Mouse (Mus musculus) hindbrain, embryonic 10.5 days (tissue): ENCODE data around the gene Gabrd. TPM values are rescaled to one million over a fixed set of nuclear protein-coding genes. Genes with fewer than 3 reads are reported as not detected.
A peak's percentile ranks its signal among the peaks of the same experiment; 100 is the strongest.

Experiments
- DNase-seq: peaks from one replicate; pipeline ENCODE4 v3.0.0-alpha.2; 2017; ENCODE audit warnings: low spot score
- H3K27ac ChIP-seq: fragments of 300-500 bp; sonication (generic); 2 replicates; pipeline ENCODE4 v1.5.1; 2016; ENCODE audit warnings: mild to moderate bottlenecking, moderate library complexity
- H3K27me3 ChIP-seq: fragments of 300-500 bp; sonication (generic); 2 replicates; pipeline ENCODE4 v1.6.1; 2016; ENCODE audit warnings: mild to moderate bottlenecking; ENCODE audit not compliant: poor library complexity, insufficient read depth, severe bottlenecking
- H3K36me3 ChIP-seq: fragments of 300-500 bp; sonication (generic); 2 replicates; pipeline ENCODE4 v1.6.1; 2016; ENCODE audit warnings: mild to moderate bottlenecking, moderate library complexity
- H3K4me1 ChIP-seq: fragments of 300-500 bp; sonication (generic); replicated peaks from 2 replicates; pipeline ENCODE4 v1.6.1; 2016; ENCODE audit warnings: mild to moderate bottlenecking
- H3K4me3 ChIP-seq: fragments of 300-500 bp; sonication (generic); 2 replicates; pipeline ENCODE4 v1.5.1; 2016; ENCODE audit warnings: mild to moderate bottlenecking, moderate library complexity
- H3K9me3 ChIP-seq: fragments of 300-500 bp; sonication (generic); 2 replicates; pipeline ENCODE4 v1.6.1; 2016; ENCODE audit warnings: mild to moderate bottlenecking, moderate library complexity
- WGBS: fragments of 180-500 bp; shearing (Covaris S2); methylation state at CpG from one replicate; pipeline ENCODE4 v1.1.7; 2016; 5-methylcytosine and 5-hydroxymethylcytosine counted together
- polyA plus RNA-seq: library from polyadenylated mRNA; unstranded; fragments of >200 nt; fragmentation: Nextera tagmentation; extraction: Ambion mirVana; gene quantifications from 2 replicates; pipeline ENCODE4 v1.2.1, GENCODE M21; 2016

The Gabrd gene
- polyA plus RNA-seq, 1 experiment from 2014 or later, result not detected

- Histone ChIP-seq H3K27me3 (no peaks in the 10 kb centered on the region), H3K4me3 (no peak overlapping the region), H3K27ac (no peak overlapping the region), H3K9me3 (no peaks in the 10 kb centered on the region), H3K36me3 (no peaks in the 10 kb centered on the region), H3K4me1 (peaks cover 23% of the 10 kb centered on the region)
- DNase-seq, result no peak
- 89% methylated on average over 6 of the region's 6 CpGs for WGBS
These were observed 14.2 kb upstream of the Gabrd start for GRCm38 (mm10) chr4:155412124-155412523.

DNA sequence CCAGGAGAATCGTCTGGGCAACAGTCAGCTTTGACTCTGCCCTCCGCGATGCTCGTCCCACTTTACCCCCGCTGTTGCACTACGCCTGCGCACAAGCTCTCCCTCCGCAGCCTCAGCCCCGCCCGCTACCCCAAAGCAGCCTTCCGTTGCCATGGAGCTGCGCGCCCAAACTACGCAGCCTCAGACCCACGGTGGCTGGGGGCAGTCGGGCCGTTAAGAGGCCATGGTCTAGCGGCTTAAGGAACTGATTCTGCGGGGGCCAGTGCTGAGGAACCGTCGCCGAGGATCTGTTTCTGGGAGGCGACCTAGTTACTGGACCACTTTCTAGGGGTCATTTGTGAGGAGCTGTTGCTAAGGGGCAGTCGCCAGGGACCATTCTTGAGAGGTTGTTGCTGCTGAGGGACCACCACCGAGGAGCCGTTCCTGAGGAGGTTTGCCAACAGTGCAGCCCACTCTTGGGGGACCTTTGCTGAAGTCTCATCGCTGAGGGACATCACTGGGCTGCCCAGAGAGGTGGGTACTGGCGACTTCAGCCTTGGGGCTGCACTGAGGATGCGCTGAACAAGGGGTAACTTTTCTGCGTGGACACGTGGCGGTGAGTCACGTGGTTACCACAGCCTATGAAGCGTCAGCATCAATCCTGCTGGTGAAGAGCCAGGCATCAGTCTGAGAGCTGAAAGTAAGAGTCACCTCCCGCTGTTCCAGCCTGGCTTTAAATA is 11.3 kb upstream of the Gabrd start, which contains the start of gene Cfap74:
TSS of gene Cfap74 (plus strand) at position 133 of the 719 bp plus-strand sequence.
- peak; percentile 93 for DNase-seq
- Histone ChIP-seq H3K4me3 (peak within 1 kb of the TSS; percentile 66), H3K27ac (peak within 1 kb of the TSS; percentile 86), H3K27me3 (no peaks in the 10 kb centered on the region), H3K4me1 (peaks cover 23% of the 10 kb centered on the region), H3K36me3 (no peaks in the 10 kb centered on the region), H3K9me3 (no peaks in the 10 kb centered on the region)
- WGBS, result under 1% methylated on average over 35 of the region's 35 CpGs

GRCm38 (mm10) chr4:155408695-155409057 is 10.8 kb upstream of the Gabrd start:
- WGBS, result 3% methylated on average over 8 of the region's 8 CpGs
- no peaks in the 10 kb centered on the region for H3K27me3 ChIP-seq
- H3K27ac ChIP-seq, result peak overlapping the region; percentile 86
- H3K9me3 ChIP-seq, result no peaks in the 10 kb centered on the region
- H3K36me3 ChIP-seq, result no peaks in the 10 kb centered on the region
- H3K4me3 ChIP-seq, result peak overlapping the region; percentile 66
- peaks cover 23% of the 10 kb centered on the region for H3K4me1 ChIP-seq
- no peak for DNase-seq

DNA sequence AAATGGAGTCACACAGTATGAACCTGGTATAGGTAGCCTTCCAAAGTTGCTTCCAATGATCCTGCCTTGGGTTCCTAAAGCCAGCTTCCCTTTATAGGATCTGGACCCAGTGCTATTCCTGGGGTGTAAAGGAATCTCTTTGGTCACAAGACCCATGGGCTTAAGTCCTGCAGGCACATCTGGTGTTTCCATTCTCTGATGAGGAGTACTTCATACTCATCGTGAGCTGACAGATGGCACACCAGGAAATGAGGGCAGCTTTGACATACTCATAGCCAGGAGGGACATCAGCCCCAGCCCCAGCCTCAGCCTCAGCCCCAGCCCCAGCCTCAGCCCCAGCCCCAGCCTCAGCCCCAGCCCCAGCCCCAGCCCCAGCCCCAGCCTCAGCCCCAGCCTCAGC is 4.6 kb upstream of the Gabrd start:
- H3K4me1 ChIP-seq, result peaks cover 9% of the 10 kb centered on the region
- no peaks in the 10 kb centered on the region for H3K36me3 ChIP-seq
- H3K27ac ChIP-seq, result no peak overlapping the region
- peaks cover 31% of the 10 kb centered on the region for H3K27me3 ChIP-seq
- no peak for DNase-seq
- no peaks in the 10 kb centered on the region for H3K9me3 ChIP-seq
- H3K4me3 ChIP-seq, result no peak overlapping the region
- WGBS, result 78% methylated on average over 1 of the region's 1 CpGs

- 72% methylated on average over 7 of the region's 7 CpGs for WGBS
These were observed 3.2 kb upstream of the Gabrd start for GRCm38 (mm10) chr4:155401121-155401520.

DNA sequence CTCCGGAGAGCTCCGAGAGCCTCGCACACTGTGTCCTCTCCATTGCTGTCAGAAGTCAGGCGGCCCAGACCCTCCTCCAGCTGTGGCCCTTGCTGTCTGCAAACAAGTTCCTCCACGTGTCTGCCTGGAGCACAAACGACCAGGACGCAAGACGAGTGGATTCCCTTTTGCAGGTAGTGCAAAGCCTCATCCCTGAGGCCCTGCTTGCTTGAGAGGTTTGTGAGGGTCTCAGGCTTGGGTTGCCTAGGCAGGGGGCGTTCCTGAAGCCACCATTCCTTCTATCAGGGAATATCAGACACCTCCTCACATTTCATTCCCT is 269 bp upstream of the Gabrd start:
- H3K4me3 ChIP-seq, result peak overlapping the region; percentile 52
- H3K27ac ChIP-seq, result no peak overlapping the region
- H3K4me1 ChIP-seq, result peaks cover 11% of the 10 kb centered on the region
- H3K27me3 ChIP-seq, result peaks cover 53% of the 10 kb centered on the region
- H3K36me3 ChIP-seq, result no peaks in the 10 kb centered on the region
- WGBS, result 2% methylated on average over 9 of the region's 9 CpGs
- DNase-seq, result no peak
- no peaks in the 10 kb centered on the region for H3K9me3 ChIP-seq

More at GRCm38 (mm10) chr4:155401121-155401520, 3.2 kb upstream of the Gabrd start:
- peaks cover 44% of the 10 kb centered on the region for H3K27me3 ChIP-seq
- no peaks in the 10 kb centered on the region for H3K9me3 ChIP-seq
- peaks cover 11% of the 10 kb centered on the region for H3K4me1 ChIP-seq
- H3K4me3 ChIP-seq, result no peak overlapping the region
- no peaks in the 10 kb centered on the region for H3K36me3 ChIP-seq
- no peak overlapping the region for H3K27ac ChIP-seq
- DNase-seq, result no peak

DNA sequence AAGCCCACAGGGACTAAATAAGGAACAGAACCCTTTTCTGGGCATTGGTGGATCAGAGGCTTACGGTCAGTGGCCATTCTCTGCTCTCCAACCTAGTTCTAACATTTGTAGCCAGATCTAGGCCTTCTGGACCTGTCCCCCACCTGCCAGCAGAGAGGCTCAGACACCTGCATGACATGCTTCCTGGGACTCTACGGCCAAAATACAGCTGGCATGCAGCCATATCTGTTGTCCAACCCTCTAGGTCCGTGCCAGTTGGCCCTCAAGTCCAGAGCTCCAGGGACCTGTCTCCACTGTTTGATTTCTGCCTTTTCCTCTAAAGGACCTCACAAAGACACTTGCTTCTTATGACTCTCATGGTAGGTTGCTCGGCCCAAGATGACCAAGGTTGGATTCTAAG is 1.2 kb downstream of the Gabrd start:
- no peaks in the 10 kb centered on the region for H3K9me3 ChIP-seq
- 85% methylated on average over 4 of the region's 4 CpGs for WGBS
- peaks cover 11% of the 10 kb centered on the region for H3K4me1 ChIP-seq
- no peak for DNase-seq
- H3K36me3 ChIP-seq, result no peaks in the 10 kb centered on the region
- H3K27me3 ChIP-seq, result peaks cover 53% of the 10 kb centered on the region
- H3K4me3 ChIP-seq, result no peak overlapping the region
- no peak overlapping the region for H3K27ac ChIP-seq

DNA sequence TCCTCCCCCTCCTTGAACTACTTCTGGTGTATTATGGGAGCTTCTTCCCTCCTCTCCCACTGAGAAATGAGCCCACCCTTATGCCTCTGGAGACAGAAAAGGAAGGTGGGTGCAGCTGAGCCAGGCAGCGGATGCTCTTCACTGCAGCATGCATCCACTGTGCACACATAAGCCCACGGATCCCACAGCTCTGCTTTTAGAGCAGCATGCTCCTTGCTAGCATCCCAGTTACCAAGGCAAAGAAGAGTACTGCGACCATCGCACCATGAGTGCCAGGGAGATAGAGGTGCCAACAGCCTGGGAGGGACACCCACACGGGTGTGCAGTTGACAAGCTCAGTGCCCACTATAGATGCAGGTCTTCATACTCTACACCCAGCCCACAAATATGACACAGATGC is 2.4 kb downstream of the Gabrd start:
- no peak for DNase-seq
- Histone ChIP-seq H3K9me3 (no peaks in the 10 kb centered on the region), H3K27me3 (peaks cover 51% of the 10 kb centered on the region), H3K4me1 (peaks cover 11% of the 10 kb centered on the region), H3K27ac (no peak overlapping the region), H3K36me3 (no peaks in the 10 kb centered on the region), H3K4me3 (no peak overlapping the region)
- 90% methylated on average over 5 of the region's 5 CpGs for WGBS

GRCm38 (mm10) chr4:155387166-155387565 is 10.7 kb downstream of the Gabrd start:
- no peak for DNase-seq
- no peak overlapping the region for H3K27ac ChIP-seq
- no peaks in the 10 kb centered on the region for H3K9me3 ChIP-seq
- WGBS, result 72% methylated on average over 8 of the region's 8 CpGs
- H3K27me3 ChIP-seq, result no peaks in the 10 kb centered on the region; the same call in 1 of the 2 replicates
- peaks cover 11% of the 10 kb centered on the region for H3K4me1 ChIP-seq
- H3K4me3 ChIP-seq, result no peak overlapping the region
- no peaks in the 10 kb centered on the region for H3K36me3 ChIP-seq

GRCm38 (mm10) chr4:155383326-155383725 is 14.6 kb downstream of the Gabrd start:
- Histone ChIP-seq H3K36me3 (no peaks in the 10 kb centered on the region), H3K4me3 (no peak overlapping the region), H3K27ac (no peak overlapping the region), H3K9me3 (no peaks in the 10 kb centered on the region), H3K27me3 (no peaks in the 10 kb centered on the region; the same call in 1 of the 2 replicates), H3K4me1 (peaks cover 15% of the 10 kb centered on the region)
- 79% methylated on average over 4 of the region's 4 CpGs for WGBS
- DNase-seq, result no peak

DNA sequence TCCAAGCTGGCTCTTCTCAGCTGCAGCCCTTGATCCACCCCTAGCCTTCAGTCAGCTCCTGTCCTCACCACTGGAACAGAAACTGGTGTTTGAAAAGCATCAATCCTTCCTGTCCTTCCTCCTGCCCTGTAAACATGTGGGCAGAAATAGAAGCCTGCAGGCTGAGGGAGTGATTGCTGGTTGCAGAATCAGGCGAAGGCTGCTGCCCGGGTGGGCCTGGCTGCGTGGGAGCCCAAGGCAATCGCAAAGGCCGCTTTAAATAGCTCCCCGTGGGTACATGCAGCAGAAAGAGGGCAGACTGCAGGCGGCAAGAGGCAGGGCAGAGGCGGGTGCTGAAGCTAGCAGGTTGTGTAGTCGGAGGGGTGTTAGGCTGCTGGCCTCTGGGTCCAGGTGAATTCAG is 15.2 kb downstream of the Gabrd start:
- Histone ChIP-seq H3K4me3 (no peak overlapping the region), H3K27me3 (no peaks in the 10 kb centered on the region; the same call in 1 of the 2 replicates), H3K36me3 (no peaks in the 10 kb centered on the region), H3K4me1 (peaks cover 15% of the 10 kb centered on the region), H3K27ac (peak overlapping the region; percentile 24; the same call in 1 of the 2 replicates), H3K9me3 (no peaks in the 10 kb centered on the region)
- 18% methylated on average over 9 of the region's 9 CpGs for WGBS
- DNase-seq, result no peak

DNA sequence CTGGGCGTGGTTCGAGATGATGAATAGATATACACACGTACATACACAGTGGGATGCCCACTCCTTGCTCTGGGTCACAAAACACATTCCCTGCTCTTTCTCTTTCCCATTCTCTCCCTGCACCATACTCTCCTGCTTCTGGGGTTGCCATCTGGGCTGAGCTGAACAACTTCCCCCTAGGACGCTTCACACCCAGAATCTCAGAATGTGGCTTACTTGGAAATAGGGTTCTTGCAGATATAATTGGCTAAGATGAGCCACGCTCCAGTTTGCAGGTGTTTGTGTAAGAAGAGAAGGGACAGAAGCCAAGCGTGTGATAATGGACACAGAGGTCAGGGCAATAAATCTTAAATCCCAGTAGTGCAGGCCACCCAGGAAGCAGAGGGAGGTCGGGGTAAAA is 15.9 kb downstream of the Gabrd start:
- Histone ChIP-seq H3K27me3 (no peaks in the 10 kb centered on the region; the same call in 1 of the 2 replicates), H3K4me3 (no peak overlapping the region), H3K9me3 (no peaks in the 10 kb centered on the region), H3K27ac (no peak overlapping the region), H3K4me1 (peaks cover 15% of the 10 kb centered on the region), H3K36me3 (no peaks in the 10 kb centered on the region)
- 54% methylated on average over 7 of the region's 7 CpGs for WGBS
- no peak for DNase-seq

GRCm38 (mm10) chr4:155371797-155372735 is 25.8 kb downstream of the Gabrd start:
- 0 out of 2 replicates have a peak, but pooled peaks cover 4% of the 10 kb centered on the region for H3K4me1 ChIP-seq
- H3K9me3 ChIP-seq, result no peaks in the 10 kb centered on the region
- WGBS, result 74% methylated on average over 5 of the region's 5 CpGs
- H3K36me3 ChIP-seq, result no peaks in the 10 kb centered on the region
- H3K27me3 ChIP-seq, result no peaks in the 10 kb centered on the region
- DNase-seq, result no peak
- H3K4me3 ChIP-seq, result no peak overlapping the region
- no peak overlapping the region for H3K27ac ChIP-seq
